Mouse (Mus musculus): ENCODE data around the gene Gm26566. TPM values are rescaled to one million over a fixed set of nuclear protein-coding genes. Genes with fewer than 3 reads are reported as not detected.

Gene Gm26566
- total RNA-seq (2023) = not detected

GRCm38 (mm10) chr4:88721791-88722721 is at the start of gene Gm26566, which contains the start of gene Klhl9:
Gene Gm26566 (plus strand): TSS chr4:88721805.
Gene Klhl9 (minus strand): TSS chr4:88722465.

GRCm38 (mm10) chr4:88676824-88677223 is 44.8 kb upstream of the Gm26566 start, which contains the start of gene Ifna16:
Gene Ifna16 (minus strand): TSS chr4:88676924.

GRCm38 (mm10) chr4:88683812-88684211 is 37.8 kb upstream of the Gm26566 start, which contains the start of gene Ifna2:
Gene Ifna2 (minus strand): TSS chr4:88683912.

GRCm38 (mm10) chr4:88691259-88691658 is 30.3 kb upstream of the Gm26566 start, which contains the start of gene Ifnab:
Gene Ifnab (minus strand): TSS chr4:88691359.

DNA sequence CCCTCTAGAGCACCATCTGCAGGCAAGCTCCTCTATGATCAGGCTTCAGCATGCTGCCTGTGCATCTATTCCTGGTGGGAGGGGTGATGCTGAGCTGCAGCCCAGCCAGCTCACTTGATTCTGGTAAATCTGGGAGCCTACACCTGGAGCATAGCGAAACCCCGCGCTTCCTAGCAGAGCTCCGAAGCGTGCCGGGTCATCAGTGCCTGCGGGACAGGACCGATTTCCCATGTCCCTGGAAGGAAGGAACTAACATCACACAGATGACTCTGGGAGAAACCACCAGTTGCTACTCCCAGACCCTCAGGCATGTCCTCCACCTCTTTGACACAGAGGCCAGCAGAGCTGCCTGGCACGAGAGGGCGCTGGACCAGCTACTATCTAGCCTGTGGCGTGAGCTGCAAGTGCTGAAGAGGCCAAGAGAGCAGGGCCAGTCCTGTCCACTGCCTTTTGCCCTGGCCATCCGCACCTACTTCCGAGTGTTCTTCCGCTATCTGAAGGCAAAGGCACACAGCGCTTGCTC is 33.3 kb downstream of the Gm26566 start, which contains the start of gene Gm13271:
Gene Gm13271 (plus strand): TSS at position 51 of the 523 bp plus-strand sequence.

DNA sequence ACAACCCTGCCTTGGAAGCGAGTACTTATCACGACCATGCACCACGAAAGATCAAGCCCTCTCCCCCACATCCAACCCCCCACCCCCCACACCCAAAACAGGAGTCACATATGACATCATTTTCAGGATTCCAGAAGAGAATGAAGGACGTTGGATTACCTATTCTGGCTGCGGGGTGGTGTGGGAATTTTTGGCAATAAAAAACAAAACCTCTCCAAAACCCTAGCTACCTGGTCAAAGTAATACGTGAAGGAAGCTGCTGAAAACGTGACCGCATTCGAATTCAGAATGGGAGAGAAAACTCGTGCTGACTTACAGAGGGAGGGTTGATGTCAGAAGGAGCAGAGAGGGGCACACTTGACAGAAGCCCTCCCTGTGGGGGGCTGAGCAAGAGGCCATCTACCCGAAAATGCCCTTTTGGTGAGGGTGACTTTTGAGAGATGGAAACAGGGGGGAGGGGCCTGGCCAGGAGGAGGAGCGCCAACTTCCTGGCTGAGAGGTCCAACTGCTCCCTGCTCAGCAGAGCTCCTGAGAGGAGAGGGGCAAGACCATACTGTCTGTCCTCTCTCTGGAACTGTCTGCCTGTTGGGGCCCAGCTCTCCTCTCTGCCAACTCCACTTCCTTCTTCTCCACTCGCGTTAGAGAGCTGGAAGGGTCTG is 38.1 kb downstream of the Gm26566 start, which contains the start of gene Gm13283:
Gene Gm13283 (plus strand): TSS at position 510 of the 659 bp plus-strand sequence.

Other genes with a start within 250 kb of the Gm26566 start
- not detected for gene Ifnb1, start 199.0 kb upstream of the Gm26566 start, total RNA-seq (2023)
- gene Ifna15, start 163.6 kb upstream of the Gm26566 start, total RNA-seq (2023) = not detected
- not detected for gene Ifna14, start 150.0 kb upstream of the Gm26566 start, total RNA-seq (2023)
- gene Ifna9, start 129.4 kb upstream of the Gm26566 start, total RNA-seq (2023) = not detected
- gene Ifna12, start 118.4 kb upstream of the Gm26566 start, total RNA-seq (2023) = not detected
- gene C87499, start 87.4 kb upstream of the Gm26566 start, total RNA-seq (2023) = not detected
- not detected for gene Ifna13, start 77.3 kb upstream of the Gm26566 start, total RNA-seq (2023)
- gene Ifna16, start 44.9 kb upstream of the Gm26566 start, total RNA-seq (2023) = not detected
- gene Ifna2, start 37.9 kb upstream of the Gm26566 start, total RNA-seq (2023) = not detected
- not detected for gene Ifnab, start 30.4 kb upstream of the Gm26566 start, total RNA-seq (2023)
- 10 to 100 TPM; 18.7 to 20.6 TPM for gene Klhl9, start 660 bp downstream of the Gm26566 start, total RNA-seq (2023)
- not detected for gene Gm13271, start 33.1 kb downstream of the Gm26566 start, total RNA-seq (2023)
- gene Gm13283, start 38.3 kb downstream of the Gm26566 start, total RNA-seq (2023) = not detected
- gene Gm13290, start 52.0 kb downstream of the Gm26566 start, total RNA-seq (2023) = not detected
- not detected for gene Gm13289, start 55.1 kb downstream of the Gm26566 start, total RNA-seq (2023)
- not detected for gene Gm13272, start 58.0 kb downstream of the Gm26566 start, total RNA-seq (2023)
- gene Ifnz, start 60.3 kb downstream of the Gm26566 start, total RNA-seq (2023) = not detected
- not detected for gene Gm13276, start 63.9 kb downstream of the Gm26566 start, total RNA-seq (2023)
- gene Gm13277, start 66.8 kb downstream of the Gm26566 start, total RNA-seq (2023) = not detected
- gene Gm13278, start 69.7 kb downstream of the Gm26566 start, total RNA-seq (2023) = not detected
- not detected for gene Gm13275, start 72.7 kb downstream of the Gm26566 start, total RNA-seq (2023)
- not detected for gene Gm13279, start 75.6 kb downstream of the Gm26566 start, total RNA-seq (2023)
- not detected for gene Gm13285, start 77.9 kb downstream of the Gm26566 start, total RNA-seq (2023)
- gene Gm13287, start 81.4 kb downstream of the Gm26566 start, total RNA-seq (2023) = not detected
- gene Gm13288, start 83.7 kb downstream of the Gm26566 start, total RNA-seq (2023) = not detected
- gene Ifna7, start 94.4 kb downstream of the Gm26566 start, total RNA-seq (2023) = not detected
- gene Ifna11, start 98.2 kb downstream of the Gm26566 start, total RNA-seq (2023) = not detected
- gene Ifna6, start 105.6 kb downstream of the Gm26566 start, total RNA-seq (2023) = not detected
- gene Ifna5, start 113.7 kb downstream of the Gm26566 start, total RNA-seq (2023) = not detected
- not detected for gene Ifna4, start 120.1 kb downstream of the Gm26566 start, total RNA-seq (2023)
- gene Ifna1, start 128.3 kb downstream of the Gm26566 start, total RNA-seq (2023) = not detected
- gene Ifne, start 158.4 kb downstream of the Gm26566 start, total RNA-seq (2023) = not detected